Mouse (Mus musculus) liver, adult 2 months (tissue): ENCODE measurements around the gene Klhl29. TPM values are rescaled to one million over a fixed set of nuclear protein-coding genes. Genes with fewer than 3 reads are reported as not detected.

Source experiments
- DNase-seq: peaks from one replicate; pipeline ENCODE4 v3.0.0-alpha.2; 2011; ENCODE audit warnings: low read depth, low spot score; ENCODE audit errors: extremely low read depth
- H3K27ac ChIP-seq: fragments of 200-500 bp; replicated peaks from 2 replicates; pipeline ENCODE4 v1.5.1; 2012; ENCODE audit warnings: low read depth, mild to moderate bottlenecking, control low read depth, inconsistent platforms, low read length; ENCODE audit not compliant: insufficient read depth
- H3K27me3 ChIP-seq: fragments of 200-500 bp; 2 replicates; pipeline ENCODE4 v1.6.1; 2012; ENCODE audit warnings: mild to moderate bottlenecking, moderate library complexity, low read length, inconsistent platforms; ENCODE audit not compliant: control insufficient read depth, insufficient read depth
- H3K36me3 ChIP-seq: fragments of 200-500 bp; 2 replicates; pipeline ENCODE4 v1.6.1; 2012; ENCODE audit warnings: low read length, inconsistent platforms; ENCODE audit not compliant: control insufficient read depth, insufficient read depth
- H3K4me1 ChIP-seq: fragments of 200-500 bp; 2 replicates; pipeline ENCODE4 v1.6.1; 2011; ENCODE audit warnings: low read length; ENCODE audit not compliant: control insufficient read depth, insufficient read depth
- H3K4me3 ChIP-seq: fragments of 200-500 bp; 2 replicates; pipeline ENCODE4 v1.5.1; 2011; ENCODE audit warnings: low read depth, mild to moderate bottlenecking, control low read depth, low read length, moderate library complexity; ENCODE audit not compliant: insufficient read depth
- H3K79me2 ChIP-seq: fragments of 200-500 bp; 2 replicates; pipeline ENCODE4 v1.6.1; 2012; ENCODE audit warnings: inconsistent platforms, mild to moderate bottlenecking, low read length, moderate library complexity; ENCODE audit not compliant: control insufficient read depth, insufficient read depth
- H3K9ac ChIP-seq: fragments of 200-500 bp; 2 replicates; pipeline ENCODE4 v1.6.1; 2012; ENCODE audit warnings: low read depth, mild to moderate bottlenecking, control low read depth, inconsistent platforms, low read length
- CTCF ChIP-seq: fragments of 200-500 bp; IDR thresholded peaks from 2 replicates; pipeline ENCODE4 v1.5.1; 2011; ENCODE audit warnings: low read depth, low read length, control low read depth
- POLR2A ChIP-seq: fragments of 200-500 bp; IDR thresholded peaks from 2 replicates; pipeline ENCODE4 v1.6.1; 2011; ENCODE audit warnings: low read length, control low read depth; ENCODE audit not compliant: insufficient read depth; ENCODE audit errors: extremely low read depth
- WGBS: fragments of 180-500 bp; shearing (Covaris S2); methylation state at CpG from one replicate; pipeline ENCODE4 v1.1.7; 2018; 5-methylcytosine and 5-hydroxymethylcytosine counted together
- polyA plus RNA-seq: library from polyadenylated mRNA; depleted of rRNA; stranded (reverse); fragments of >200 nt; gene quantifications from 2 replicates; pipeline ENCODE4 v1.2.3, GENCODE M21; 2012; rRNA removed
- total RNA-seq: library from RNA; depleted of rRNA; stranded (reverse); fragments of >200 nt; gene quantifications from 2 replicates; pipeline ENCODE4 v1.2.3, GENCODE M21; 2014; rRNA removed

The Klhl29 gene
- under 0.01 and 0.20 TPM in 2 replicates for total RNA-seq
- polyA plus RNA-seq = 0.09 and 0.10 TPM in 2 replicates

DNA sequence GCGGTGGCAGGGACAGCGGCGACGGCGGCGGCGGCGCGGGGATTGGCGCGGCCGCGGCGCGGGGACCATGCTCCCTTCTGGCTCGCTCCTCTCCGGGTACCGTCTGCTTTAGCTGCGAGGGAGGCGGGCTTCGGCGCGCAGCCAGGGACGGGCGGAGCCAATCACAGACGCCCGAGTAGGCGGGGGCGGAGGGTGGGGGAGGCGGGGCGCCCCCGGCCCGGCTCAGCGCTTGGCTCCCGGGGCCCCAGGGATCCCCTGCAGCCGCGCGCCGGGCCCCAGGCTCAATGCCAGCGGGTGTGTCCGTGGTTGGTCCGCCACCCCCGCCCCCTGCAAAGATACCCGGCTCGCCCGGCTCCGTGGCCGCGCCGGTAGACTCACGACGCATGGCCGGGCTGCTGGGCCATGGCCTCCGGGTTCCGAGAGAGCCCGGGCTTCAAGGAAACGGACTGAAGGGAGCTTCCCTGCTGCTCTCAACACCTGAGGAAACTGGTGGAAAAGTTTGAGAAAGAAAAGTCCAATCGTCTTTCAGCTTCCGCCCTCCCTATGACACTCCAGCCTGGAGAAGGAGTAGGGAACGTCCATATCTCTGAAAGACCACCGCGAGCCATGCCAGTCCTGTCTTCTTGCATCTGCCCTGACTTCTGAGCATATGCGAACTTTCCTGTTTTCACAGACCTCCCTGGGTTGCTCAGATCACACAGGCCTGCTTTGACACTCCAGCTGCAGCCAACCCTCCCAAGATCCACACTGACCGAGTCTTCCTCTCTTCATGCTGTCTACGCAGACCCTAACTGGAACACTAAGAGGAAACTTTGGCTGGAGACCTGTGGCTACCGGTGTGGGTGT is at the start of gene Klhl29:
Klhl29 (minus strand) TSS at position 67 of the 846 bp plus-strand sequence.
- H3K27me3 ChIP-seq = peaks cover 20% of the 10 kb centered on the region
- no peak within 1 kb of the TSS for H3K27ac ChIP-seq

GRCm38 (mm10) chr12:5425276-5425675 is 49.8 kb upstream of the Klhl29 start:
- WGBS = 77% methylated on average over 4 of the region's 4 CpGs
- Histone ChIP-seq H3K4me1 (no peaks in the 10 kb centered on the region), H3K9ac (no peak overlapping the region), H3K27ac (no peak overlapping the region), H3K27me3 (no peaks in the 10 kb centered on the region), H3K36me3 (no peaks in the 10 kb centered on the region), H3K79me2 (no peaks in the 10 kb centered on the region), H3K4me3 (no peak overlapping the region)
- TF ChIP-seq POLR2A (no peak), CTCF (no peak)
- DNase-seq = no peak

More for the DNA sequence above, at the start of gene Klhl29:
- Histone ChIP-seq H3K36me3 (no peaks in the 10 kb centered on the region), H3K9ac (peak within 1 kb of the TSS; percentile 73), H3K4me1 (no peaks in the 10 kb centered on the region), H3K79me2 (no peaks in the 10 kb centered on the region), H3K4me3 (peak within 1 kb of the TSS; percentile 44)
- no peak for DNase-seq
- TF ChIP-seq CTCF (no peak), POLR2A (no peak)
- 3% methylated on average over 61 of the region's 66 CpGs for WGBS

GRCm38 (mm10) chr12:5415806-5416205 is 40.3 kb upstream of the Klhl29 start:
- H3K27ac ChIP-seq = no peak overlapping the region
- 69% methylated on average over 3 of the region's 3 CpGs for WGBS
- no peak overlapping the region for H3K4me3 ChIP-seq
- TF ChIP-seq CTCF (no peak), POLR2A (no peak)
- no peaks in the 10 kb centered on the region for H3K4me1 ChIP-seq
- no peak overlapping the region for H3K9ac ChIP-seq
- no peaks in the 10 kb centered on the region for H3K79me2 ChIP-seq
- no peaks in the 10 kb centered on the region for H3K27me3 ChIP-seq
- no peak for DNase-seq
- H3K36me3 ChIP-seq = no peaks in the 10 kb centered on the region

DNA sequence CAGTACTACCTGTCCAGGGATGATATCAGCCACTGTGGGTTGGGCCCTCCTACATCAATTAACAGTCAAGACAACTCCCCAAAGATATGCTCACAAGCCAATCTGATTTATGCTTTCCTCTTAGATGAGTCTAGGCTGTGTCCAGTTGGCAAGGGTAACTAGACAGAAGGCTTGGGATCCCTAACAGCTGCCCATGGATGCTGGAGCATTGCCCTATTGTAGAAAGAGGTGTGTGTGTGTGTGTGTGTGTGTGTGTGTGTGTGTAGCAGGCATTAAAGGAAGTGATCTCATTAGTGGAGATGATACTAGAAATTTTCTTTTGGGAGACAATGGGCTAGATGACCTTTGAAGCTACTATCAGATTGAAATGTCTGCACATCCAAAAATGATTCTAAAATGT is 38.5 kb upstream of the Klhl29 start:
- Histone ChIP-seq H3K79me2 (no peaks in the 10 kb centered on the region), H3K36me3 (no peaks in the 10 kb centered on the region), H3K4me1 (peaks cover 2% of the 10 kb centered on the region; the same call in 1 of the 2 replicates), H3K9ac (no peak overlapping the region), H3K27me3 (no peaks in the 10 kb centered on the region), H3K27ac (no peak overlapping the region), H3K4me3 (no peak overlapping the region)
- no peak for TF ChIP-seq CTCF
- no peak for TF ChIP-seq POLR2A
- DNase-seq = no peak

GRCm38 (mm10) chr12:5411761-5412537 is 36.5 kb upstream of the Klhl29 start:
- Histone ChIP-seq H3K79me2 (no peaks in the 10 kb centered on the region), H3K9ac (no peak overlapping the region), H3K27ac (no peak overlapping the region), H3K27me3 (no peaks in the 10 kb centered on the region), H3K4me1 (peaks cover 2% of the 10 kb centered on the region; the same call in 1 of the 2 replicates), H3K4me3 (no peak overlapping the region), H3K36me3 (no peaks in the 10 kb centered on the region)
- WGBS = 79% methylated on average over 13 of the region's 13 CpGs
- DNase-seq = no peak
- no peak for TF ChIP-seq POLR2A
- no peak for TF ChIP-seq CTCF
